Mouse (Mus musculus) liver, embryonic 14.5 days (tissue): Measurements from ENCODE around the gene Trir. TPM values are rescaled to one million over a fixed set of nuclear protein-coding genes. Genes with fewer than 3 reads are reported as not detected.

Source experiments
- ATAC-seq: fragments of 200-750 bp; cut with Nextera tagmentation; 2 replicates; pipeline ENCODE4 v1.8.0; 2017; ENCODE audit warnings: moderate number of reproducible peaks, mild to moderate bottlenecking, moderate library complexity; ENCODE audit not compliant: insufficient read depth
- DNase-seq, 3 experiments: peaks; one replicate each; pipeline ENCODE4 v3.0.0-alpha.2; 2012 to 2013; ENCODE audit warnings: low read depth in 3 of 3, low spot score in 3 of 3
- H3K27ac ChIP-seq: fragments of 300-500 bp; sonication (generic); 2 replicates; pipeline ENCODE4 v1.5.1; 2014; ENCODE audit warnings: moderate library complexity, mild to moderate bottlenecking, control low read depth, inconsistent platforms
- H3K27me3 ChIP-seq: fragments of 300-500 bp; sonication (generic); 2 replicates; pipeline ENCODE4 v1.6.1; 2014; ENCODE audit warnings: mild to moderate bottlenecking, low read length, moderate library complexity; ENCODE audit not compliant: control insufficient read depth, insufficient read depth
- H3K36me3 ChIP-seq: fragments of 300-500 bp; sonication (generic); replicated peaks from 2 replicates; pipeline ENCODE4 v1.6.1; 2014; ENCODE audit warnings: low read depth; ENCODE audit not compliant: control insufficient read depth, insufficient read depth
- H3K4me1 ChIP-seq, 2 experiments: fragments of 200-500 bp in 1 of 2; fragments of 300-500 bp in 1 of 2; sonication (generic) in 1 of 2; replicated peaks; 2 replicates each; pipeline ENCODE4 v1.6.1; 2012 to 2014; ENCODE audit warnings: antibody characterized with exemption in 1 of 2, inconsistent platforms in 1 of 2, low read length in 1 of 2; ENCODE audit not compliant: control insufficient read depth in 2 of 2, insufficient read depth in 2 of 2
- H3K4me2 ChIP-seq: fragments of 300-500 bp; sonication (generic); 2 replicates; pipeline ENCODE4 v1.6.1; 2014; ENCODE audit warnings: low read depth, mild to moderate bottlenecking, control low read depth, moderate library complexity
- H3K4me3 ChIP-seq, 2 experiments: fragments of 200-500 bp in 1 of 2; fragments of 300-500 bp in 1 of 2; sonication (generic) in 1 of 2; 2 replicates each; pipeline ENCODE4 v1.5.1; 2012 to 2014; ENCODE audit warnings: low read depth in 2 of 2, low read length in 2 of 2, mild to moderate bottlenecking in 2 of 2, control low read depth in 1 of 2, inconsistent platforms in 1 of 2, moderate library complexity in 1 of 2; ENCODE audit not compliant: insufficient read depth in 1 of 2
- H3K9ac ChIP-seq: fragments of 300-500 bp; sonication (generic); replicated peaks from 2 replicates; pipeline ENCODE4 v1.6.1; 2014; ENCODE audit warnings: mild to moderate bottlenecking, control low read depth, moderate library complexity
- H3K9me3 ChIP-seq: fragments of 300-500 bp; sonication (generic); 2 replicates; pipeline ENCODE4 v1.6.1; 2016; ENCODE audit warnings: low read length, mixed read lengths; ENCODE audit not compliant: control insufficient read depth
- CTCF ChIP-seq: IDR thresholded peaks from 2 replicates; pipeline ENCODE4 v1.5.1; 2016; ENCODE audit warnings: antibody characterized with exemption, low read depth, control low read depth
- EP300 ChIP-seq: IDR thresholded peaks from 2 replicates; pipeline ENCODE4 v1.6.1; 2016; ENCODE audit warnings: antibody characterized with exemption, low read depth
- WGBS: fragments of 180-500 bp; shearing (Covaris S2); extraction: QIAGEN DNeasy Blood & Tissue Kit; methylation state at CpG from one replicate; pipeline ENCODE4 v1.1.7; 2014; ENCODE audit not compliant: insufficient replicate concordance; 5-methylcytosine and 5-hydroxymethylcytosine counted together
- polyA plus RNA-seq, 2 experiments: library from polyadenylated mRNA; depleted of rRNA in 1 of 2; stranded (reverse) in 1 of 2; unstranded in 1 of 2; fragments of >200 nt; fragmentation: Nextera tagmentation in 1 of 2; extraction: Ambion mirVana in 1 of 2; gene quantifications; 2 replicates each; pipeline versions ENCODE4 v1.2.1 to v1.2.3; 2012 to 2014

The Trir gene
- polyA plus RNA-seq (2012; rRNA removed) = 74.0 and 100 TPM in 2 replicates
- 84.4 and 89.3 TPM in 2 replicates for polyA plus RNA-seq (2014; fragmentation: Nextera tagmentation; extraction: Ambion mirVana)

DNA sequence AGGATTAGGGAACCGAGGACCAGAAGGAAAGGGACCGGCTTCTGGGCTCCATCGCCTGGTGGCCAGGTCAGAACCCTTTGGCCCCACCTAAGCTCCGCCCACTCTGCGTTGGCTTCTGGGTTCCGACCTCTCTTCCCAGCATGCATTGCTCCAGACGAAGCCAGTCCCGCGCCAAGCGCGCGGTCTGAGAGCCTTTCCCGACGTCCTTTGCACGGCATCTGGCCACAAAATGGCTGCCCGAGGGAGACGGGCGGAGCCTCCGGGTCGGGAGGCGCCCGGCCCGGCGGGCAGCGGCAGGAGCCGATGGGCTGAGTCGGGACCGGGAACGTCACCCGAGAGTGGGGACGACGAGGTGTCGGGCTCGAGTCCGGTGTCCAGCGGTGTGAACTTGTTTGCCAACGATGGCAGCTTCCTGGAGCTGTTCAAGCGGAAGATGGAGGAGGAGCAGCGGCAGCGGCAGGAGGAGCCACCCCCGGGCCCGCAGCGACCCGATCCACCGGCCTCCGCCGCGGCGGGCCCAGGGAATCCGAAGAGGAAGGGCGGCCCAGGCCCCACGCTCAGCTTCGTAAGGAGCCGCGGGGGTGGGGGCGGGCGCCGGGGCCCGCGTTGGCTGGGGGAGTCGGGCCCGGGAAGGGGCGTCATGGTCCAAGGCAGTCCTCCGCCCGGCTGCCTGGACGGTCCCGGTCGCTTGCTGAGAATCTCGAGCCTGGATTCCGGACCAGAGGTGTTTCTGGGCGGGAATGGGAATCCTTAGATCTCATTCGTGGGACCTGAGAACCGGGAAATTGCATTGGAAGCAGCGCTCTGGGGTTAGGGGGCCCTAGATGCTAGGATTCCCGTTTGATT, at the start of gene Trir:
Gene Trir, plus strand, starts transcription at position 154 of the 846 bp plus-strand sequence.
- 1% methylated on average over 75 of the region's 75 CpGs for WGBS
- peak; percentile 81 for ATAC-seq
- H3K36me3 ChIP-seq = peaks cover 29% of the 10 kb centered on the region

DNA sequence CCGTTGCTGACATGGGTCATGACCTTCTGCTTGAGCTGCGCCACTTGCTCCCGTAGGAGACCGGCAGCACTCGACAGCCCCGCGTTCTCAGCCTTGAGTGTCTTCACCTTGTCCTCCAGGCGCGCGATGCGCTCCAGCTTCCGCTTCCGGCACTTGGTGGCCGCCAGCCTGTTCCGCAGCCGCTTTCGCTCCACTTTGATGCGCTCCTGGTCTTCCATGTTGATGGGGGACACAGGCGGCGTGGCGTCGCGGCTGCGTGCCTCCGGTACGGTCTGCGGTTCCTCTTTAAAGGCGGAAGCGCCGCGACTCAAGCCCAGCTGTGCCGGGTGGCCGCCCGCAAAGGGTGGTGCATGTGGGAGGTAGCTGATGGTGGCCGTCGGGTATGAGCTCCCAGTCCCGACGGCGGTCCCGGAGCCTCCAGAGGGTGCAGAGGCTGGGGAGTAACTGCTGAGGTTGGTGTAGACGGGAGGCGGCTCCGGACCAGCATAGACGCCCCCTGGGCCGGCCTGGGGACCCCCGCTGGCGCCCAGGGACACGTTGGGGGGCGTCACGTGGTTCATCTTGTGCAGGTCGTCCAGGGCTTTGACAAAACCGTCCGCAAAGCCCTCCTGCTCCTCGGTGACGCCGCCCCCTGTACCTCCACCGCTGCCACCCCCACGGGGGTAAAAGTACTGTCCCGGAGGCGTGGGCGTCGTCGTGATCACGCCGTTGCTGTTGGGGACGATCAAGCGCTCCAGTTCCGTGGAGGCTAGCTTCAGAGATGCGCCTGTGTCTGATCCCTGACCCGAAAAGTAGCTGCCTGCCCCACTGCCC, 49.0 kb upstream of the Trir start:
- peak overlapping the region; percentile 72 to 89 for H3K4me3 ChIP-seq
- peaks cover 45 to 46% of the 10 kb centered on the region in 2 experiments for H3K4me1 ChIP-seq
- H3K9me3 ChIP-seq = no peaks in the 10 kb centered on the region
- H3K9ac ChIP-seq = peak overlapping the region; percentile 80
- no peaks in the 10 kb centered on the region for H3K27me3 ChIP-seq
- H3K27ac ChIP-seq = peak overlapping the region; percentile 68
- under 1% methylated on average over 70 of the region's 70 CpGs for WGBS
- peaks cover 23% of the 10 kb centered on the region for H3K36me3 ChIP-seq
- peak overlapping the region; percentile 95 for H3K4me2 ChIP-seq
- DNase-seq (no peak), ATAC-seq (no peak)
- no peak for TF ChIP-seq EP300
- TF ChIP-seq CTCF = no peak

More for the DNA sequence above, at the start of gene Trir:
- peak within 1 kb of the TSS; percentile 99 for H3K9ac ChIP-seq
- H3K27ac ChIP-seq = peak within 1 kb of the TSS; percentile 91
- H3K9me3 ChIP-seq = no peaks in the 10 kb centered on the region
- peak within 1 kb of the TSS; percentile 94 to 98 for H3K4me3 ChIP-seq
- DNase-seq = peak; percentile 97 to 98 (median 98)
- peak; percentile 49 for TF ChIP-seq CTCF
- no peak for TF ChIP-seq EP300
- no peaks in the 10 kb centered on the region for H3K27me3 ChIP-seq
- H3K4me2 ChIP-seq = peak within 1 kb of the TSS; percentile 97
- peaks cover 24 to 28% of the 10 kb centered on the region in 2 experiments for H3K4me1 ChIP-seq

DNA sequence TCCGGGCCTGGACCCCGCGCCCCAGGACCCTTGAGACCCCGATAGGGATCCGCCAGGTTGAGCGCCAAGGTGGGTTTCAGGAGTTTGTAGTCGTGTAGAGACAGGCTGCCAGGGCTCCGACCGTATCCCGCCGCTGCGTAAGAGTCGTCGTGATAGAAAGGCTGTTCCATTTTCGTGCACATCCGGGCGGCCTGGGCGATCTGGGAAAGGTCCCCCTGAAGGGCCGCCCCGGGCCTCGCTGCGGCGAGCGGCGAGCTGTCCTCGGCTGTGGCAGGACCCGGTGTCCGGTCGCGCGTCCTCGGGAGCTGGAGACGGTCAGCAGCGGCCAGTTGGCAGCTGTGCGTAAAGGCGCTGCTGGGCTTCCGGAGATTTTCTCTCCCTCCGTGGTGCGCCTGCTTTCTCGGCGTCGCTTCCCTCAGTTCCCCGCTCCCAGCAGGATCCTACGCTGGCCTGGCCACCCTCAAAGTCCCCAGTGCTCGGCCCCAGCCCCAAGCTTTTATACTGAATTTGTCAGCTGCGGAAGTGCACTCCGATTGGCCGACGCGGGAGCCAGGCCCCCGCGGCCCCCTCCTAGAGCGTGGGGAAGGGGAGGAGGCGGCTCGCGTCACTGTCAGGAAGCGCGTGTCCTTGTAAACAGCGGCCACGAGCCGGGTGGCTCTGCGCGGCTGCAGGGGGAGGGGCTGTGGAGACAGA, 48.2 kb upstream of the Trir start, which contains the start of gene Junb:
Gene Junb, minus strand, starts transcription at position 471 of the 693 bp plus-strand sequence.
- peak; percentile 26 for ATAC-seq
- Histone ChIP-seq H3K4me3 (peak within 1 kb of the TSS; percentile 72 to 89), H3K9me3 (no peaks in the 10 kb centered on the region), H3K9ac (peak within 1 kb of the TSS; percentile 80), H3K27me3 (no peaks in the 10 kb centered on the region), H3K4me2 (peak within 1 kb of the TSS; percentile 95), H3K36me3 (peaks cover 15% of the 10 kb centered on the region), H3K27ac (peak within 1 kb of the TSS; percentile 68), H3K4me1 (peaks cover 38 to 42% of the 10 kb centered on the region in 2 experiments)
- TF ChIP-seq CTCF (no peak), EP300 (no peak)
- DNase-seq = peak in 1 of 3 experiments; percentile 85
- WGBS = under 1% methylated on average over 61 of the region's 63 CpGs

DNA sequence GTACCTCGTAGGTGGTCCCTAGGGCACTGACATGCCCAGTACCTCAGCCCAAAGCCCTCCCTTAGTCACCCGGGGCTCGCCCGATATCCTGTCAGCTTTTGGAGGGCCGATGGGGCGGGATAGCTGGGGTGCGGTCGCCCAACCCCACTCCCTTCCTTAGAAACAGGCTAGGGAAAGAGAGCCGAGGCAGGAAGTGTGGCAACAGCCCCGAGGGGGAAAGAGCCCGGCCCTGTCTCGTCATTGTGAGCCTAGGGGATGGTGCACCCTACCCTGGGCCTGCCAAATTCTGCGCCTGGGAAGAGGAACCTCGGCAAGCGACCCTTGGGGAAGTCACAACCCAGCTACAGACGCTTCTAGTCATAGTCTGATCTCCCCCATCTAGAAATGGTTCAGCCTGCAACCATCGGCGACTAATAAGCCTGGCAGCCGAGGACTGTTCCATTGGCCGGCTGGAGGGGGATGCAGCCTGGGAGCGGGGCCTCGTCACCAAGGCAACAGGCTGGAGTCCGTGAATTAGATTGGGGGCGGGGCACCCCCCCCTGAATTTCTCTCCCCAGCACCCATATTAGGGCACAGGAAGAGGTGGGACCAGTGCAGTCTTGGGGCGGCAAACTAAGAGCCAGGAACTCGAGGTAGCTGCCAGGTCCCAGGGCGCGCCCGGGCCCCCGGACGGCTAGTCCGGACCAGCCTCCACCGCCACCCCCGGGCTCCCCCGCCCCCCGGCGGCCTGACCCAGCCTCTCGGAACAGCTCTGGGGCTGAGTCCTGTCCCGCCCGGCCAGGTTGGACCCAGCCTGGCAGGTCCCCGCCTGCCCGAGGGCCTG, 46.8 kb upstream of the Trir start:
- Histone ChIP-seq H3K36me3 (peaks cover 1% of the 10 kb centered on the region), H3K9me3 (no peaks in the 10 kb centered on the region), H3K4me3 (peak overlapping the region; percentile 52 to 89), H3K9ac (peak overlapping the region; percentile 64), H3K4me1 (peaks cover 36 to 41% of the 10 kb centered on the region in 2 experiments), H3K27me3 (no peaks in the 10 kb centered on the region), H3K4me2 (peak overlapping the region; percentile 95), H3K27ac (peak overlapping the region; percentile 64)
- ATAC-seq (peak; percentile 44), DNase-seq (peak; percentile 82 to 90 (median 84))
- TF ChIP-seq EP300 (0 out of 2 replicates have a peak, but pooled peaks have one; percentile 24), CTCF (no peak)
- 3% methylated on average over 42 of the region's 42 CpGs for WGBS
